Comparison of ENCODE assay signal across 25 mouse cellular contexts in the genomic region with DNA sequence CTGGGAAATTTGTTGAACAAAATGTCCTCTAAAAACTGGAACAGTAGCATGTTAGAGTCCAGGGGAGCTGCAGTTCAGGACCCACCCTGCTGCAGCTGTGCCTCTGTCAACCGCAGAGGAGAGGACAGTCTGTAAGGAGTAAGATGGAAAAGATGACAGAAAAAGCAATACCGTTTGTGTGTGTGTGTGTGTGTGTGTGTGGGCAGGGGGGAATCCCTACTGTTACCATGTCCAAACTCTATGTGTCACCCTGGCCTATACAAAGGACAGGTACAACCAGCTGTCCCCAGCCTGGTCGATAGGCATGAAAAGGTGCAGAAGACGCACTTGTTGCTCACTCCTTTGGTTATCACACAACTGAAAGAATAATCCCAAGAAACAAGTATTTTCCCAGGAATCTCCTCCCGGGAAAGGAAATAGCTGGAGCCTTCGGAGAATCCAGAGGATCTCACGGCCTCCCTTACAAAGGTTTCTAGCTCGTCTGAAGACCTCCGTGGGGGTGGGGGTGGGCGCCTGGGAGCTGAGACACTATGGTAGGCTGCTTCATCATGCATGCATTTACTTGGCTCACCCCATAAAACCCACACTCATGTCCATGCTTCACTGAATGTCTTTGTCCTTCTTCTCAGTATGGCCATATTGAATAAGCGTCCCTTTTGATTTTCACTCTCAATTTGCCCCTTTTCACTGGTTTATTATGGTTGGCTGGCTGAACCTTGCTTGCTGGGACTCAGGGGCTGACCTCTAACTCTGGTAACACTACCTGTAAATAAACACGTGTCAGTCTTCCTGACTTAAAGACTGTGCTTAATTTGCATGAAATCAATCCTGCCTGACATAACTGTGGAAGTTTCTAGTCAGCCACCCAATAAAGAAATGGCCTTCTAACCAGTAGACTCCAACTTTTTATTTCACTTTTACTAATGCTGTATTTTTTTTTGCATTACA.
DNase-seq lines count a peak whose midpoint lies in the region; ATAC-seq and TF ChIP-seq lines count a peak whose summit lies in the region.
"Had no signal": no experiment of that assay in that cellular context is flagged by ENCODE, and none has a peak within 500 bp of the region (broad histone marks: within the 10 kb centered on the region; RNA-seq: fewer than 3 reads in every experiment).

No protein-coding gene starts in this region.

- no peak overlapping the region for H3K9ac ChIP-seq in forebrain, embryonic 14.5 days (ENCODE audit: low read length)
- H3K9ac ChIP-seq in kidney, embryonic 16.5 days (replicated peaks; ENCODE audit: low read length) = no peak overlapping the region
- H3K9ac ChIP-seq in embryonic facial prominence, embryonic 12.5 days = no peak overlapping the region
- H3K9ac ChIP-seq: embryonic facial prominence, embryonic 13.5 days; liver, postnatal 0 days; neural tube, embryonic 13.5 days; stomach, embryonic 15.5 days had no signal

- no peak for TF ChIP-seq POLR2A in brain, embryonic 14.5 days (IDR thresholded peaks at IDR 0.05; ENCODE audit: borderline replicate concordance, extremely low read depth, insufficient read depth, insufficient read length, poor library complexity, severe bottlenecking)

- WGBS in forebrain, embryonic 14.5 days = 55% methylated on average over 12 of the region's 12 CpGs
- 63% methylated on average over 12 of the region's 12 CpGs for WGBS in forebrain, embryonic 10.5 days
- WGBS in kidney, embryonic 16.5 days = 61% methylated on average over 12 of the region's 12 CpGs
- 68% methylated on average over 12 of the region's 12 CpGs for WGBS in embryonic facial prominence, embryonic 12.5 days

- H3K27me3 ChIP-seq in forebrain, embryonic 14.5 days (replicated peaks; ENCODE audit: control insufficient read depth, insufficient read depth, low read length) = no peaks in the 10 kb centered on the region
- no peaks in the 10 kb centered on the region for H3K27me3 ChIP-seq in forebrain, embryonic 10.5 days (ENCODE audit: poor library complexity, severe bottlenecking)
- no peaks in the 10 kb centered on the region for H3K27me3 ChIP-seq in kidney, embryonic 16.5 days (ENCODE audit: insufficient read depth, low read length)
- H3K27me3 ChIP-seq in embryonic facial prominence, embryonic 12.5 days = no peaks in the 10 kb centered on the region
- H3K27me3 ChIP-seq: embryonic facial prominence, embryonic 13.5 days; neural tube, embryonic 13.5 days; stomach, embryonic 15.5 days had no signal

- no peaks in the 10 kb centered on the region for H3K36me3 ChIP-seq in forebrain, embryonic 14.5 days (ENCODE audit: control insufficient read depth, insufficient read depth, low read length)
- H3K36me3 ChIP-seq in forebrain, embryonic 10.5 days (replicated peaks) = no peaks in the 10 kb centered on the region
- no peaks in the 10 kb centered on the region for H3K36me3 ChIP-seq in kidney, embryonic 16.5 days (ENCODE audit: insufficient read depth, low read length)
- no peaks in the 10 kb centered on the region for H3K36me3 ChIP-seq in embryonic facial prominence, embryonic 12.5 days
- H3K36me3 ChIP-seq: embryonic facial prominence, embryonic 13.5 days; neural tube, embryonic 13.5 days; stomach, embryonic 15.5 days had no signal

- H3K4me1 ChIP-seq in forebrain, embryonic 14.5 days (ENCODE audit: control insufficient read depth, insufficient read depth, low read length) = no peaks in the 10 kb centered on the region
- peaks cover 8% of the 10 kb centered on the region for H3K4me1 ChIP-seq in forebrain, embryonic 10.5 days
- H3K4me1 ChIP-seq in kidney, embryonic 16.5 days (ENCODE audit: insufficient read depth, low read length) = no peaks in the 10 kb centered on the region
- H3K4me1 ChIP-seq in embryonic facial prominence, embryonic 12.5 days = no peaks in the 10 kb centered on the region
- H3K4me1 ChIP-seq: embryonic facial prominence, embryonic 13.5 days; stomach, embryonic 15.5 days had no signal

- no peak for TF ChIP-seq CTCF in brain, embryonic 14.5 days (IDR thresholded peaks at IDR 0.05; ENCODE audit: borderline replicate concordance, extremely low read depth, insufficient read depth, insufficient read length)

- H3K4me2 ChIP-seq in forebrain, embryonic 14.5 days (ENCODE audit: low read length) = no peak overlapping the region
- H3K4me2 ChIP-seq in kidney, embryonic 16.5 days (replicated peaks; ENCODE audit: low read depth, low read length) = no peak overlapping the region
- H3K4me2 ChIP-seq in embryonic facial prominence, embryonic 12.5 days (replicated peaks) = no peak overlapping the region
- H3K4me2 ChIP-seq: embryonic facial prominence, embryonic 13.5 days; neural tube, embryonic 13.5 days; stomach, embryonic 15.5 days had no signal

- no peak overlapping the region for H3K27ac ChIP-seq in forebrain, embryonic 14.5 days (ENCODE audit: low read depth, low read length)
- H3K27ac ChIP-seq in forebrain, embryonic 10.5 days = no peak overlapping the region
- H3K27ac ChIP-seq in kidney, embryonic 16.5 days (ENCODE audit: low read length) = no peak overlapping the region
- no peak overlapping the region for H3K27ac ChIP-seq in embryonic facial prominence, embryonic 12.5 days
- H3K27ac ChIP-seq: embryonic facial prominence, embryonic 13.5 days; heart, adult 2 months; neural tube, embryonic 13.5 days; stomach, embryonic 15.5 days had no signal

- ATAC-seq in forebrain, embryonic 14.5 days = peak; percentile 63
- peak; percentile 80 for ATAC-seq in kidney, embryonic 16.5 days (ENCODE audit: low FRiP score, low TSS enrichment)
- ATAC-seq in embryonic facial prominence, embryonic 12.5 days (ENCODE audit: insufficient number of reproducible peaks, insufficient read depth, low FRiP score, low TSS enrichment) = 0 out of 2 replicates have a peak, but pooled peaks have one; percentile 28
- ATAC-seq: inflammation-experienced regulatory T-cells, adult 6 months; liver, postnatal 0 days had no signal

- no peak overlapping the region for H3K4me3 ChIP-seq in forebrain, embryonic 14.5 days (ENCODE audit: low read depth, low read length)
- no peak overlapping the region for H3K4me3 ChIP-seq in forebrain, embryonic 10.5 days
- H3K4me3 ChIP-seq in kidney, embryonic 16.5 days (ENCODE audit: low read length) = no peak overlapping the region
- no peak overlapping the region for H3K4me3 ChIP-seq in embryonic facial prominence, embryonic 12.5 days
- H3K4me3 ChIP-seq: embryonic facial prominence, embryonic 13.5 days; heart, adult 2 months; neural tube, embryonic 13.5 days; stomach, embryonic 15.5 days had no signal

- DNase-seq in forebrain, embryonic 14.5 days (ENCODE audit: low spot score) = peak; percentile 6
- no peak for DNase-seq in forebrain, embryonic 10.5 days (ENCODE audit: extremely low spot score, low spot score)
- DNase-seq in kidney, adult 18-20 months = no peak
- DNase-seq in brain, embryonic 14.5 days (ENCODE audit: low read depth) = peak; percentile 37
- DNase-seq in lung, postnatal 25 days (ENCODE audit: low spot score) = no peak
- DNase-seq in cerebellum, adult 11-12 months = no peak
- DNase-seq: adrenal gland, postnatal 14 days; cerebellum, adult 18-20 months; cerebellum, postnatal 25 days; gastrocnemius, postnatal 25 days; heart, adult 2 months; heart, postnatal 36 days; kidney, postnatal 10 days; left cerebral cortex, postnatal 4 days; liver; liver, postnatal 0 days; lung, postnatal 10 days; thymus, adult 18-20 months; thymus, postnatal 4 days had no signal

- no peaks in the 10 kb centered on the region for H3K9me3 ChIP-seq in forebrain, embryonic 14.5 days (replicated peaks; ENCODE audit: control insufficient read depth, low read length)
- no peaks in the 10 kb centered on the region for H3K9me3 ChIP-seq in forebrain, embryonic 10.5 days
- H3K9me3 ChIP-seq in kidney, embryonic 16.5 days (ENCODE audit: low read length) = no peaks in the 10 kb centered on the region
- H3K9me3 ChIP-seq in embryonic facial prominence, embryonic 12.5 days = no peaks in the 10 kb centered on the region
- H3K9me3 ChIP-seq: embryonic facial prominence, embryonic 13.5 days; neural tube, embryonic 13.5 days; stomach, embryonic 15.5 days had no signal

Comparison
In these comparisons a context has a peak if more than half of its experiments do, and no peak if none do; other contexts are left out.
1. DNase-seq: peak in forebrain, embryonic 14.5 days (single experiment) and brain, embryonic 14.5 days (single experiment); none in forebrain, embryonic 10.5 days (single experiment), kidney, adult 18-20 months (single experiment), lung, postnatal 25 days (single experiment) and cerebellum, adult 11-12 months (single experiment).
2. ATAC-seq: peak in every context shown above with its lines; median percentile 80 in kidney, embryonic 16.5 days; 63 in forebrain, embryonic 14.5 days; 28 in embryonic facial prominence, embryonic 12.5 days.